Mouse (Mus musculus): ENCODE measurements around the gene 2610528A11Rik.

Gene 2610528A11Rik

DNA sequence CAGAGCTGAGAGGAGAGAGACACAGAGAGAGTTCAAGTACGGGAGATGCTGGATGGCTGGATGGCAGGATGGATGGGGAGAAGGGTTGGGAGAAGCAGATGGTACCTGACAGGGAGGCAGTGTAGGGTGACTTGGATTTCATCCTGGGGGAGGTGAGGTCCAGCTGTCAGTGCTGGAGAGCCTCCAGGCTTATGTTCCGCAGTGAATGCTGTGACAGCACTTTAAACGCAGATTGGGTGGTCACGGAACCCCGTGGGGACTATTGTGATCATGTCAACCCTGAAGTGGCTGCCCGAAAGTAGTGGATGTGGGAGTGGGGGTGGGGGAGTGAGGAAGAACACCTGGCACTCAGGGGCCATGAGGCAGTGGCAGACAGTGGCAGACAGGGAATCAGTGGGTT lies 19.4 kb downstream of the 2610528A11Rik start:
- no peak for DNase-seq (ENCODE audit: low read depth)

DNA sequence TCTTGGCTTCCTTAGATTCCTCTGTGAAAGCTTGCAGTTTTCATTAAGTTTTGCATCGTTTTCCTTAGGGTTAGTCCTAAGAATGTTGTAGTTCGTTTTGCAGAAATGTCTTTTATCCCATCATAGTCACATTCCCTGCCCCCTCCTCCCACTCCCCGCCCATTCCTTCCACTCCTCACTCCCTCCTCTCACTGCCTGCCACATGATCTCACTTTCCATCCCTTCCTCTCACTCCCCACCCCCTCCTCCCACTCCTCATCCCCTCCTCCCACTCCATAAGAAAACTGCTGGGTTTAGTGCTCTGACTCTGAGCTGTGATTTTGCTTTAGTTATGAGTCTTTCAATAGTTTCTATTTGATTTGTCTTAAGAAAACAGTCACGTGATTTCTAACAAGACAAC lies 30.1 kb downstream of the 2610528A11Rik start:
- no peak for DNase-seq (ENCODE audit: low read depth)

DNA sequence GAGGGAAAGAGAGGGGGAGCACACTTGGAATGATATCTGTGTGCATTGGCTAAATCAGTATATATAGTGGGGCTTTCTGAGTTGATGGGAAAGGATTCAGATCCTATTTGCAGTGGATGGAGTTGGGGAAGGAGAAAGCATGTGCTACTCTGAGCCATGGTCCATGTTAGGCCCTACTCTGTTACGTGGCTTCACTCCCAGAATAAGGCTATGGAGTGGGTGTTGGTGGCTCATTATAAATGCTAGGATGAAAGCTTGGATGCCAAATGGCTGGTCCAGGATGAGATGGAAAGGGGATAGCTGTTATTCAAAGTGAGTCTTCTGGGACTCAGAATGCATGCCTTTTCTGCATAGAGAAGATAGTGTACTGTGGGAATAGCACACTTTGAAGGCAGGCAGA lies 33.1 kb downstream of the 2610528A11Rik start:
- DNase-seq (ENCODE audit: low read depth): no peak

DNA sequence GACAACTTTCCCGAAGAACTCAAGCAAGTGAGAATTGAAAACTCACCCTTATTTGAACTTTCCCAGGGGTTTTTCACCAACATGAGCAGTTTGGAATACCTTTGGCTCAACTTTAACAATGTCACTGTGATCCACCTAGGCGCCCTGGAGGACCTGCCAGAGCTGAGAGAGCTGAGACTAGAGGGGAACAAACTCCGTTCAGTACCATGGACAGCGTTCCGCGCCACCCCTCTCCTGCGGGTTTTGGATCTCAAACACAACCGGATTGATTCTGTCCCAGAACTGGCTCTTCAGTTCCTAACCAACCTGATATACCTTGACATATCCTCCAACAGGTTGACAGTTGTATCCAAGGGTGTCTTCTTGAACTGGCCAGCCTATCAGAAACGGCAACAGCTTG lies 45.3 kb downstream of the 2610528A11Rik start:
- peak; percentile 15 for DNase-seq (ENCODE audit: low read depth)

DNA sequence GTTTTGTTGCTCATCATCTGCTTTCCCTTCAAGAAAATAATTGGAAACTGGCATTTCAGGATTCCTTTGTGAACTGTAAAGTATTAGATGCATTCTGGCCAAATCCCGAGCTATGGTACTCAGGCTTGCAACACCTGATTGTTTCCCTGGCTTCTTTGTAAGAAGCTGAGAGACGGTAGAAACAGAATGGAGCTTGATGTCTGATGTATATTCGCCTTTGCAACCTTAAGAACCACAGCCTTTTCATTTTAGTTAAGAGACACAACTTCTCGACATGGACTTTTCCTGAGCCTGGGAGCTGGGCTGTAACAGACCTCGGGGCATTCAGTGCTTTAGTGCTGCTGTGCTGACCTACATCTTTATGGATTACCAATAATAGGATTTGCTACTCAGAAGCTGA lies 46.2 kb downstream of the 2610528A11Rik start, which contains the start of gene Lrit2:
Lrit2 (plus strand) TSS at position 301 of the 400 bp plus-strand sequence.
- DNase-seq (ENCODE audit: low read depth): no peak

DNA sequence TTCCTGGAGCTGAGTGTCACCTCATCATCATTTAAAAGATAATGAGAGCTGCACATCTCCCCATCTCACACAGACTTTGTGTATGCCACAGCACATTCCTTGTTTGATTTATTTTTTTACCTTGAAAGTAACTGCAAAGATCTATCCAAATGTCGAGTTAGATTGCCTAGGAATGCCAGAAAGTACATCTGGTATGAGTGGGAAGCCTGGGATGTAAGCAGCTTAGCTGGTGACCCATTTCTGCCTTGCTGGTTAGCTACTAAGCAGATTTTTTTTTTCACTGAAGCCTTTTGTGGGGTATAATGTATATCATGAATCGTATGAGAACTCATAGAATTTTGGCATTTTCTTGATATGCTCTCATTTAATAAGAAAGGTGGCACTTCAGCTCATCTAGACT lies 47.2 kb downstream of the 2610528A11Rik start:
- no peak for DNase-seq (ENCODE audit: low read depth)

DNA sequence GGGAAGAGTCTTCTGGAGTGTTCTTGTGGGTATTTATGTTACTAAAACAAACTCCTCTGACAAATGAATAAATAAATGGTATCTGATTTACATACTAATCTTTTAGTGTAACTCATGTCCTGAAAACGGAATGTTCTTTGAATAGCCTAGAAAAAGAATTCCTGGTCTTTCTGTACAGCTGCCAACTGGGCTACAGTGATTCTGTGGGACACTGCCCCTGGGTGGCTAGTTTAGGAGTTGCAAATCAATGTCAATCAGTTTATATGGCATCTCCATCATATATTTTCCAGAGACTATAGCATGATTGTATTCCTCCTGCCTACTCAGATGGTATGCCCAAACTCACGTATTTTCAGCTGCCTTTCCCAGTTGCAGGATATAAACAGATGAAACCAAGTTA lies 49.0 kb downstream of the 2610528A11Rik start:
- no peak for DNase-seq (ENCODE audit: low read depth)

Data from c-Kit-positive CD71-positive TER-119-negative erythroid progenitor cells, embryonic 14.5 days (primary cell).